ENCODE assay signal across 8 mouse cellular contexts in the genomic region with DNA sequence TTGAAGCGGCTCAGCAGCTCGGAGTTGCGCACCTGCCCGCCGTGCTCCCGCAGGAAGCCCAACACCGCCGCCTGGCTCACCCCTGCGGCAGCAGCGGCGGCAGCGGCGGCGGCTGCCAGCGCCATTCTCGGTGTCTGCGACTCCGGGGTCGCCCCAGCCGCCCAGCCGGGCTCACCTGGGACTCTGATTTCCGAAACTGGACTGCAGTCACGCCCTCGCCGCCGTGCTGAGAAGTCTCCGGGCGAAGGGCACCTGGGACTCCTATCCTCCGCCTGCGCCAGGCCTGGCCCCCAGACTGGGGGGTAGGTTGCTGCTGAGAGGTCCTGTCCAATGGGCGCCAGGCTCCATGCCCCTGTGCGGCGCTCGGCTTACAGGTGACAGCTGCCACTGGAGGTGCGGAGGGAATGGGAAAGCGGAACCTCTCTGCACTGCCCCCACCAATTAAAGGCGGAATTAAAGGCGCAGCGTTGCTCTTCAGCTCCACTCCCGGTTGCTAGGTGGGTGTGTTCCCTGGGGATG. TPM values are rescaled to one million over a fixed set of nuclear protein-coding genes. Genes with fewer than 3 reads are reported as not detected.
DNase-seq lines count a peak whose midpoint lies in the region; ATAC-seq and TF ChIP-seq lines count a peak whose summit lies in the region.

A gene (plus strand): TSS at position 384 of the 519 bp plus-strand sequence.
A gene (minus strand): TSS at position 492 of the 519 bp plus-strand sequence.

- no peak for TF ChIP-seq EP300 in heart, postnatal 0 days (IDR thresholded peaks at IDR 0.05; ENCODE audit: low read depth)
- TF ChIP-seq EP300 in liver, embryonic 14.5 days (IDR thresholded peaks at IDR 0.05; ENCODE audit: low read depth), result no peak

- H3K9me3 ChIP-seq in heart, postnatal 0 days (replicated peaks; ENCODE audit: control insufficient read depth, low read length), result no peaks in the 10 kb centered on the region
- no peaks in the 10 kb centered on the region for H3K9me3 ChIP-seq in liver, embryonic 14.5 days (ENCODE audit: control insufficient read depth, low read length)

- H3K27me3 ChIP-seq in heart, postnatal 0 days (ENCODE audit: control insufficient read depth, insufficient read depth, low read length), result peaks cover 46% of the 10 kb centered on the region
- H3K27me3 ChIP-seq in liver, embryonic 14.5 days (ENCODE audit: control insufficient read depth, insufficient read depth, low read length), result peaks cover 48% of the 10 kb centered on the region

- no peak; the same call in 1 of the 2 replicates for TF ChIP-seq POLR2A in olfactory bulb, adult 2 months (IDR thresholded peaks at IDR 0.05; ENCODE audit: insufficient read depth, low read depth, low read length)

- ATAC-seq in heart, postnatal 0 days (ENCODE audit: insufficient read depth, low read depth), result no peak
- ATAC-seq in liver, embryonic 14.5 days (ENCODE audit: insufficient read depth), result peak; percentile 62

- peak within 1 kb of the TSS; percentile 89 for H3K4me2 ChIP-seq in heart, postnatal 0 days (ENCODE audit: low read depth, low read length)
- H3K4me2 ChIP-seq in liver, embryonic 14.5 days (ENCODE audit: low read depth), result peak within 1 kb of the TSS; percentile 72

- H3K36me3 ChIP-seq in heart, postnatal 0 days (replicated peaks; ENCODE audit: control insufficient read depth, insufficient read depth, low read length), result no peaks in the 10 kb centered on the region
- 0 out of 2 replicates have a peak, but pooled peaks cover 4% of the 10 kb centered on the region for H3K36me3 ChIP-seq in liver, embryonic 14.5 days (replicated peaks; ENCODE audit: control insufficient read depth, insufficient read depth, low read depth)

- peak within 1 kb of the TSS; percentile 58 for H3K4me3 ChIP-seq in heart, postnatal 0 days (ENCODE audit: low read depth, low read length)
- H3K4me3 ChIP-seq in liver, embryonic 14.5 days (ENCODE audit: insufficient read depth in 1 of 2, low read depth in 2 of 2, low read length in 2 of 2), result peak within 1 kb of the TSS; percentile 66 to 92
- H3K4me3 ChIP-seq in olfactory bulb, adult 2 months (ENCODE audit: insufficient read depth, low read depth, low read length), result peak within 1 kb of the TSS; percentile 57

- TF ChIP-seq CTCF in heart, postnatal 0 days (IDR thresholded peaks at IDR 0.05; ENCODE audit: low read depth), result no peak
- peak; percentile 65 for TF ChIP-seq CTCF in liver, embryonic 14.5 days (IDR thresholded peaks at IDR 0.05; ENCODE audit: low read depth)
- no peak for TF ChIP-seq CTCF in olfactory bulb, adult 2 months (IDR thresholded peaks at IDR 0.05; ENCODE audit: insufficient read depth, low read depth, low read length)

- H3K27ac ChIP-seq in heart, postnatal 0 days (ENCODE audit: low read depth), result no peak within 1 kb of the TSS
- H3K27ac ChIP-seq in liver, embryonic 14.5 days, result peak within 1 kb of the TSS; percentile 98
- peak within 1 kb of the TSS; percentile 7; the same call in 1 of the 2 replicates for H3K27ac ChIP-seq in olfactory bulb, adult 2 months (ENCODE audit: insufficient read depth, low read depth, low read length)

- 5% methylated on average over 38 of the region's 40 CpGs for WGBS in heart, postnatal 0 days
- WGBS in liver, embryonic 14.5 days (ENCODE audit: insufficient replicate concordance), result 3% methylated on average over 40 of the region's 40 CpGs
- WGBS in olfactory bulb, adult 2 months, result 1% methylated on average over 40 of the region's 40 CpGs

- peak within 1 kb of the TSS; percentile 38 for H3K9ac ChIP-seq in heart, postnatal 0 days (replicated peaks; ENCODE audit: low read depth, low read length)
- peak within 1 kb of the TSS; percentile 75 for H3K9ac ChIP-seq in liver, embryonic 14.5 days (replicated peaks)

- DNase-seq in lung, adult 18-20 months, result peak; percentile 54 to 69
- DNase-seq in lung, postnatal 10 days, result no peak
- DNase-seq in cerebellum, postnatal 14 days, result peak; percentile 78 to 79
- DNase-seq in heart, postnatal 0 days (ENCODE audit: low spot score), result no peak
- DNase-seq in kidney, postnatal 4 days, result peak; percentile 47 to 68
- DNase-seq in liver, embryonic 14.5 days (ENCODE audit: low read depth in 3 of 3, low spot score in 3 of 3), result peak in 2 of 3 experiments; percentile 57 to 63
- DNase-seq in gastrocnemius, postnatal 25 days, result no peak

- 0 out of 2 replicates have a peak, but pooled peaks cover 10% of the 10 kb centered on the region for H3K4me1 ChIP-seq in heart, postnatal 0 days (ENCODE audit: control insufficient read depth, insufficient read depth)
- peaks cover 43 to 44% of the 10 kb centered on the region in 2 experiments for H3K4me1 ChIP-seq in liver, embryonic 14.5 days (replicated peaks; ENCODE audit: control insufficient read depth in 2 of 2, insufficient read depth in 2 of 2, low read length in 1 of 2)
- H3K4me1 ChIP-seq in olfactory bulb, adult 2 months (ENCODE audit: control insufficient read depth, insufficient read depth, low read length), result peaks cover 17% of the 10 kb centered on the region

RNA-seq across cellular contexts. Expression of the first gene that starts in this region (rescaled TPM):
- total RNA-seq in heart, postnatal 0 days (2014; rRNA removed; ENCODE audit: low replicate concordance), result not detected in 2 replicates
- not detected in 2 replicates for polyA plus RNA-seq in heart, postnatal 0 days (2015; fragmentation: Nextera tagmentation; extraction: Ambion mirVana)
- 0.10 and 0.27 TPM in 2 replicates for polyA plus RNA-seq in liver, embryonic 14.5 days (2012; rRNA removed)
- polyA plus RNA-seq in liver, embryonic 14.5 days (2014; fragmentation: Nextera tagmentation; extraction: Ambion mirVana), result 0.46 and 0.56 TPM in 2 replicates
- polyA plus RNA-seq in olfactory bulb, adult 2 months (2012; ENCODE audit: insufficient read depth, insufficient read length, low replicate concordance, missing spikeins), result not detected in 2 replicates
- not detected for total RNA-seq in gastrocnemius, postnatal 25 days (2021)

RNA-seq across cellular contexts. Expression of the second gene that starts in this region (rescaled TPM):
- not detected in 2 replicates for total RNA-seq in heart, postnatal 0 days (2014; rRNA removed; ENCODE audit: low replicate concordance)
- polyA plus RNA-seq in heart, postnatal 0 days (2015; fragmentation: Nextera tagmentation; extraction: Ambion mirVana), result 0.04 and 0.08 TPM in 2 replicates
- 15.4 and 15.5 TPM in 2 replicates for polyA plus RNA-seq in liver, embryonic 14.5 days (2012; rRNA removed)
- polyA plus RNA-seq in liver, embryonic 14.5 days (2014; fragmentation: Nextera tagmentation; extraction: Ambion mirVana), result 13.1 and 13.8 TPM in 2 replicates
- polyA plus RNA-seq in olfactory bulb, adult 2 months (2012; ENCODE audit: insufficient read depth, insufficient read length, low replicate concordance, missing spikeins), result not detected in 2 replicates
- total RNA-seq in gastrocnemius, postnatal 25 days (2021), result under 1 TPM; 0.08 TPM

Comparison
In these comparisons a context has a peak if more than half of its experiments do, and no peak if none do; other contexts are left out.
1. RNA of the second gene that starts in this region (polyA plus RNA-seq): 13.1 to 15.5 TPM in liver, embryonic 14.5 days; 0.04 to 0.08 TPM in heart, postnatal 0 days and not detected in olfactory bulb, adult 2 months; every median in the first group is over 10 times any median in the second.
2. DNase-seq: peak in lung, adult 18-20 months (2 of 2), cerebellum, postnatal 14 days (2 of 2), kidney, postnatal 4 days (2 of 2) and liver, embryonic 14.5 days (2 of 3); none in lung, postnatal 10 days (single experiment), heart, postnatal 0 days (single experiment) and gastrocnemius, postnatal 25 days (single experiment).
3. Peak in every context shown above with its lines, with median percentiles within 50 percentile points of each other: H3K4me3 ChIP-seq.